Mouse (Mus musculus): ENCODE results near the gene Cd44. TPM values are rescaled to one million over a fixed set of nuclear protein-coding genes. Genes with fewer than 3 reads are reported as not detected.

Cd44 gene
- polyA plus RNA-seq, 1 experiment from 2014 or later = 13.7 TPM

- no peaks in the 10 kb centered on the region for H3K9me3 ChIP-seq (ENCODE audit: control insufficient read depth, low read length)
- 70% methylated on average over 3 of the region's 3 CpGs for WGBS
Measured at GRCm38 (mm10) chr2:102923682-102924081, 22.2 kb upstream of the Cd44 start.

GRCm38 (mm10) chr2:102922066-102922465 is 20.6 kb upstream of the Cd44 start:
- Histone ChIP-seq H3K4me1 (replicated peaks; ENCODE audit: control insufficient read depth, insufficient read depth, low read length) (no peaks in the 10 kb centered on the region), H3K36me3 (ENCODE audit: control insufficient read depth, insufficient read depth, low read length) (no peaks in the 10 kb centered on the region), H3K9ac (ENCODE audit: low read length) (no peak overlapping the region), H3K27ac (ENCODE audit: low read depth) (no peak overlapping the region), H3K27me3 (replicated peaks; ENCODE audit: control insufficient read depth, insufficient read depth, low read length) (no peaks in the 10 kb centered on the region), H3K4me2 (ENCODE audit: low read length) (no peak overlapping the region), H3K9me3 (ENCODE audit: control insufficient read depth, low read length) (no peaks in the 10 kb centered on the region), H3K4me3 (ENCODE audit: low read depth, low read length) (no peak overlapping the region)
- WGBS = 90% methylated on average over 3 of the region's 3 CpGs
- DNase-seq (ENCODE audit: low spot score) = no peak
- ATAC-seq (replicated peaks; ENCODE audit: low FRiP score, low TSS enrichment, low read depth) = no peak

More at GRCm38 (mm10) chr2:102923682-102924081, 22.2 kb upstream of the Cd44 start:
- no peaks in the 10 kb centered on the region for H3K27me3 ChIP-seq (replicated peaks; ENCODE audit: control insufficient read depth, insufficient read depth, low read length)
- no peaks in the 10 kb centered on the region for H3K4me1 ChIP-seq (replicated peaks; ENCODE audit: control insufficient read depth, insufficient read depth, low read length)
- H3K4me2 ChIP-seq (ENCODE audit: low read length) = no peak overlapping the region
- ATAC-seq (replicated peaks; ENCODE audit: low FRiP score, low TSS enrichment, low read depth) = no peak
- no peak overlapping the region for H3K9ac ChIP-seq (ENCODE audit: low read length)
- H3K27ac ChIP-seq (ENCODE audit: low read depth) = no peak overlapping the region
- no peaks in the 10 kb centered on the region for H3K36me3 ChIP-seq (ENCODE audit: control insufficient read depth, insufficient read depth, low read length)
- no peak overlapping the region for H3K4me3 ChIP-seq (ENCODE audit: low read depth, low read length)
- DNase-seq (ENCODE audit: low spot score) = no peak

- Histone ChIP-seq H3K36me3 (ENCODE audit: control insufficient read depth, insufficient read depth, low read length) (no peaks in the 10 kb centered on the region), H3K4me3 (ENCODE audit: low read depth, low read length) (no peak overlapping the region), H3K27me3 (replicated peaks; ENCODE audit: control insufficient read depth, insufficient read depth, low read length) (no peaks in the 10 kb centered on the region), H3K27ac (ENCODE audit: low read depth) (no peak overlapping the region), H3K9me3 (ENCODE audit: control insufficient read depth, low read length) (no peaks in the 10 kb centered on the region), H3K4me1 (replicated peaks; ENCODE audit: control insufficient read depth, insufficient read depth, low read length) (no peaks in the 10 kb centered on the region), H3K9ac (ENCODE audit: low read length) (no peak overlapping the region), H3K4me2 (ENCODE audit: low read length) (no peak overlapping the region)
- 70% methylated on average over 1 of the region's 1 CpGs for WGBS
- DNase-seq (ENCODE audit: low spot score) (no peak), ATAC-seq (replicated peaks; ENCODE audit: low FRiP score, low TSS enrichment, low read depth) (no peak)
Measured at GRCm38 (mm10) chr2:102918301-102918700, 16.8 kb upstream of the Cd44 start.

- Histone ChIP-seq H3K4me3 (ENCODE audit: low read depth, low read length) (no peak overlapping the region), H3K4me1 (replicated peaks; ENCODE audit: control insufficient read depth, insufficient read depth, low read length) (no peaks in the 10 kb centered on the region), H3K36me3 (ENCODE audit: control insufficient read depth, insufficient read depth, low read length) (no peaks in the 10 kb centered on the region), H3K27me3 (replicated peaks; ENCODE audit: control insufficient read depth, insufficient read depth, low read length) (no peaks in the 10 kb centered on the region), H3K9ac (ENCODE audit: low read length) (no peak overlapping the region), H3K27ac (ENCODE audit: low read depth) (no peak overlapping the region), H3K9me3 (ENCODE audit: control insufficient read depth, low read length) (no peaks in the 10 kb centered on the region), H3K4me2 (ENCODE audit: low read length) (no peak overlapping the region)
- no peak for ATAC-seq (replicated peaks; ENCODE audit: low FRiP score, low TSS enrichment, low read depth)
- whole genome bisulfite sequencing = 64% methylated on average over 3 of the region's 3 CpGs
- no peak for DNase-seq (ENCODE audit: low spot score)
Measured at GRCm38 (mm10) chr2:102916596-102916995, 15.1 kb upstream of the Cd44 start.

GRCm38 (mm10) chr2:102914675-102915074 is 13.2 kb upstream of the Cd44 start:
- no peaks in the 10 kb centered on the region for H3K4me1 ChIP-seq (replicated peaks; ENCODE audit: control insufficient read depth, insufficient read depth, low read length)
- H3K4me2 ChIP-seq (ENCODE audit: low read length) = no peak overlapping the region
- DNase-seq (ENCODE audit: low spot score) (no peak), ATAC-seq (replicated peaks; ENCODE audit: low FRiP score, low TSS enrichment, low read depth) (no peak)
- H3K4me3 ChIP-seq (ENCODE audit: low read depth, low read length) = no peak overlapping the region
- no peaks in the 10 kb centered on the region for H3K36me3 ChIP-seq (ENCODE audit: control insufficient read depth, insufficient read depth, low read length)
- H3K9me3 ChIP-seq (ENCODE audit: control insufficient read depth, low read length) = no peaks in the 10 kb centered on the region
- WGBS = 74% methylated on average over 5 of the region's 5 CpGs
- no peak overlapping the region for H3K27ac ChIP-seq (ENCODE audit: low read depth)
- no peaks in the 10 kb centered on the region for H3K27me3 ChIP-seq (replicated peaks; ENCODE audit: control insufficient read depth, insufficient read depth, low read length)
- no peak overlapping the region for H3K9ac ChIP-seq (ENCODE audit: low read length)

- ATAC-seq (replicated peaks; ENCODE audit: low FRiP score, low TSS enrichment, low read depth) = no peak
Measured at GRCm38 (mm10) chr2:102913833-102914545, 12.5 kb upstream of the Cd44 start.

GRCm38 (mm10) chr2:102912951-102913350 is 11.5 kb upstream of the Cd44 start:
- DNase-seq (ENCODE audit: low spot score) = no peak
- ATAC-seq (replicated peaks; ENCODE audit: low FRiP score, low TSS enrichment, low read depth) = no peak
- no peaks in the 10 kb centered on the region for H3K36me3 ChIP-seq (ENCODE audit: control insufficient read depth, insufficient read depth, low read length)
- H3K9me3 ChIP-seq (ENCODE audit: control insufficient read depth, low read length) = no peaks in the 10 kb centered on the region
- H3K4me1 ChIP-seq (replicated peaks; ENCODE audit: control insufficient read depth, insufficient read depth, low read length) = no peaks in the 10 kb centered on the region
- no peak overlapping the region for H3K4me2 ChIP-seq (ENCODE audit: low read length)
- H3K4me3 ChIP-seq (ENCODE audit: low read depth, low read length) = no peak overlapping the region
- H3K9ac ChIP-seq (ENCODE audit: low read length) = no peak overlapping the region
- no peak overlapping the region for H3K27ac ChIP-seq (ENCODE audit: low read depth)
- H3K27me3 ChIP-seq (replicated peaks; ENCODE audit: control insufficient read depth, insufficient read depth, low read length) = no peaks in the 10 kb centered on the region
- 83% methylated on average over 2 of the region's 2 CpGs for WGBS

More at GRCm38 (mm10) chr2:102913833-102914545, 12.5 kb upstream of the Cd44 start:
- Histone ChIP-seq H3K4me1 (replicated peaks; ENCODE audit: control insufficient read depth, insufficient read depth, low read length) (no peaks in the 10 kb centered on the region), H3K27me3 (replicated peaks; ENCODE audit: control insufficient read depth, insufficient read depth, low read length) (no peaks in the 10 kb centered on the region), H3K4me2 (ENCODE audit: low read length) (no peak overlapping the region), H3K4me3 (ENCODE audit: low read depth, low read length) (no peak overlapping the region), H3K36me3 (ENCODE audit: control insufficient read depth, insufficient read depth, low read length) (no peaks in the 10 kb centered on the region), H3K27ac (ENCODE audit: low read depth) (no peak overlapping the region), H3K9me3 (ENCODE audit: control insufficient read depth, low read length) (no peaks in the 10 kb centered on the region), H3K9ac (ENCODE audit: low read length) (no peak overlapping the region)
- WGBS = 63% methylated on average over 11 of the region's 11 CpGs
- no peak for DNase-seq (ENCODE audit: low spot score)

- Histone ChIP-seq H3K9me3 (ENCODE audit: control insufficient read depth, low read length) (no peaks in the 10 kb centered on the region), H3K9ac (ENCODE audit: low read length) (no peak overlapping the region), H3K4me2 (ENCODE audit: low read length) (no peak overlapping the region), H3K4me3 (ENCODE audit: low read depth, low read length) (no peak overlapping the region), H3K36me3 (ENCODE audit: control insufficient read depth, insufficient read depth, low read length) (no peaks in the 10 kb centered on the region), H3K27me3 (replicated peaks; ENCODE audit: control insufficient read depth, insufficient read depth, low read length) (no peaks in the 10 kb centered on the region), H3K4me1 (replicated peaks; ENCODE audit: control insufficient read depth, insufficient read depth, low read length) (no peaks in the 10 kb centered on the region), H3K27ac (ENCODE audit: low read depth) (no peak overlapping the region)
- DNase-seq (ENCODE audit: low spot score) (no peak), ATAC-seq (replicated peaks; ENCODE audit: low FRiP score, low TSS enrichment, low read depth) (no peak)
- 74% methylated on average over 3 of the region's 3 CpGs for WGBS
Measured at GRCm38 (mm10) chr2:102912469-102912868, 11.0 kb upstream of the Cd44 start.

GRCm38 (mm10) chr2:102909403-102909802 is 7.9 kb upstream of the Cd44 start:
- Histone ChIP-seq H3K4me3 (ENCODE audit: low read depth, low read length) (no peak overlapping the region), H3K9me3 (ENCODE audit: control insufficient read depth, low read length) (no peaks in the 10 kb centered on the region), H3K4me2 (ENCODE audit: low read length) (no peak overlapping the region), H3K4me1 (replicated peaks; ENCODE audit: control insufficient read depth, insufficient read depth, low read length) (no peaks in the 10 kb centered on the region), H3K27me3 (replicated peaks; ENCODE audit: control insufficient read depth, insufficient read depth, low read length) (no peaks in the 10 kb centered on the region), H3K9ac (ENCODE audit: low read length) (no peak overlapping the region), H3K27ac (ENCODE audit: low read depth) (no peak overlapping the region), H3K36me3 (ENCODE audit: control insufficient read depth, insufficient read depth, low read length) (no peaks in the 10 kb centered on the region)
- DNase-seq (ENCODE audit: low spot score) = no peak
- no peak for ATAC-seq (replicated peaks; ENCODE audit: low FRiP score, low TSS enrichment, low read depth)
- WGBS = 83% methylated on average over 1 of the region's 1 CpGs

Data from intestine, embryonic 14.5 days (tissue).